Mouse (Mus musculus) bone marrow, adult 2 months (tissue): ENCODE measurements around the gene Tppp.

Experiments used
- CTCF ChIP-seq: fragments of 200-500 bp; IDR thresholded peaks from 2 replicates; pipeline ENCODE4 v1.5.1; 2011; ENCODE audit warnings: low read length, control low read depth; ENCODE audit not compliant: control insufficient read depth, insufficient read depth
- POLR2A ChIP-seq: fragments of 200-500 bp; IDR thresholded peaks from 2 replicates; pipeline ENCODE4 v1.6.1; 2011; ENCODE audit warnings: low read depth, mild to moderate bottlenecking, control low read depth, low read length, borderline replicate concordance; ENCODE audit not compliant: control insufficient read depth

DNA sequence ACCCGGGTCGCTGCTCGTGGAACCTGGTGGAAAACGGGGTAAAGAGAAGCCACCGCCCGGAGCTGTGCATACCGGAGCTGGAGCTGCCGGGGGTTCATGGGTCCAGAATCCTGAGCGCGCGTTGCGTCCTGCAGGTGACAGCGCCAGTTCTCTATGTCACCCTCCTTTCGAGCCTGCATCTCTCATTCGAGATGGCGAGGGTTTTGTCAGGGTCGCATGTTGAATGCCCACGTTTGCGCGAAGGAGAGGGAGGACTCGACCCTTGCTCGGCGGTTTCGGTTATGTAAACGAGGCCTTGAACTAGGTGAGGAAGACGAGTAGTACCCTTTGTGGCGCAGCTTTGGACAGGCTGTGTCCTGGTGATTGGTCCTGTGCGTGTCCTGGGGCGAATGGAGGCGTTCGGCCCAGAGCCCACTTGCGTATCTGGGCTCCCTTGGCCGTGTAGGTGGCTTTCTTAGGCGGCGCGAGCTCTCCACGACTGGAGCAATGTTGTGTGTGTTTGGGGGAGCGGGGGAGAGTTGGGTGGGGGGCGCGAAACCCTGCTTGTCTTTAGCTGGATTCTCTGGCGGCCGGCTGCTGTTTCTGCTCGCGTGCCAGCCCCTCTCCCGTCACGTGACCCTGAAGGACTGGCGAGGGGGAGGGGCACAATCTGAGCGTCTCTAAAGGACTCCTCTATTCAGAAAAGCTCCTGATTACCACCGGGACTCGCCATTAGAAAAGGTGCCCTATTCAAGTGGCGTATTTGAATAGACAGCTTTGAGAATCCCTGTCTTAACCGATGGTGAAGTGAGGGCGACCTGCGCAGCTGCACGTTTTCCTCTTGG is 796 bp downstream of the Tppp start:
- no peak for TF ChIP-seq POLR2A
- no peak for TF ChIP-seq CTCF
